Mouse (Mus musculus) adrenal gland, adult 18-20 months (tissue): ENCODE data around the gene Gm973. TPM values are rescaled to one million over a fixed set of nuclear protein-coding genes. Genes with fewer than 3 reads are reported as not detected.

ENCODE experiments used
- DNase-seq, 2 experiments: peaks; one replicate each; pipeline ENCODE4 v3.0.0; 2021 to 2022; ENCODE audit warnings: low spot score in 2 of 2
- long read RNA-seq, 2 experiments: library from polyadenylated mRNA; stranded (forward); transcript quantifications; one replicate each; pipeline ENCODE4 v2.0.0; 2021
- total RNA-seq, 2 experiments: library from RNA; stranded (reverse); gene quantifications; 1 replicate in 1 of 2; 2 replicates in 1 of 2; pipeline ENCODE4 v1.2.3; 2021

Gm973 gene
- total RNA-seq = 10 to 100 TPM in 1 of 2 experiments, 1 to 10 TPM in 1; 2.7 to 31.5 TPM
- long read RNA-seq, experiment 1 = 0 reads
- long read RNA-seq, experiment 2, partial matches to known transcripts = 14 of 46 reads
- long read RNA-seq, experiment 2, other reads (novel, unspliced or antisense) = 32 of 46 reads

GRCm38 (mm10) chr1:59516026-59516917, at the start of gene Gm973:
TSS of gene Gm973 (plus strand) at chr1:59516264.
- peak in 1 of 2 experiments; percentile 12 for DNase-seq

- DNase-seq = no peak
Measured at GRCm38 (mm10) chr1:59469170-59469569, 46.9 kb upstream of the Gm973 start.

GRCm38 (mm10) chr1:59470766-59471165, 45.3 kb upstream of the Gm973 start:
- no peak for DNase-seq

GRCm38 (mm10) chr1:59472368-59473180, 43.5 kb upstream of the Gm973 start:
- DNase-seq = no peak

DNA sequence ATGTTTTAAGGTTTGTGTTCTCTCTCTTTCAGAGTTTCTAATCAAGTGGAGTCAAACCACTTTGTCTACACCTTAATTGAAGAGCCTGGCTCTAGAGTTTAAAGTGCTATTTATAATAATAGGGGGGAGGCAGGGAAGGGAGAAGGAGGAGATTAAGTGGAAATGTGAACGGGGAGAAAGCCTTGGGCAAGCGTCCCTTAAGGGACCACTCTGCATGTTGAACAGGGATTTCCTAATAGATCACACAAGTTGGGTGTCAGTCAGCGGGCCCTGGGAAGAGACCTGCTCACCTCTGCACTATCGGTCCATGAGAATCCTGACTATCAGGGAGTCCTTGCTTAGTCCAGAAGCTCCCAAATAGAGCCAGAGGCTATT, 42.9 kb upstream of the Gm973 start:
- no peak for DNase-seq

GRCm38 (mm10) chr1:59475618-59476017, 40.4 kb upstream of the Gm973 start:
- no peak for DNase-seq

DNA sequence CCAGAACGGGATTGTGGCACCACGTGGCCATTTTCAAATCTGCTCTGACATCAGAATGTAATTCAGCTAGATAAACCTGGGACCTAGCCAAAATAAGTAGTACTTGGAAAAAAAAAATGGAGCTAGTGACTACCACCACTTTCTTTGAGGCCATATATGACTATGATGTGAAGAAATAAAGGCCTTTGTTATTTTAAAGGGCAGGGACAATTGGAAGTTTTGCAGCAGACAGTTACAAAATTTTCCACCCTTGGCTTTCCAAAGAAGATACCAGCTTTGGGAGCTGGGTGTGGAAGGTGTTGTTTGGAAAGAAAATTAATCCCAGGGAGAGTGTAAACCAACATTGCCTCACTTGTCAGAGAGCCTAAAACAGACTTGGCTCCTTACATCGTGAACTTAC, 37.2 kb upstream of the Gm973 start:
- DNase-seq = no peak

- no peak for DNase-seq
Measured at GRCm38 (mm10) chr1:59480821-59481455, 35.1 kb upstream of the Gm973 start.

GRCm38 (mm10) chr1:59481456-59482291, 34.4 kb upstream of the Gm973 start:
- DNase-seq = peak; percentile 86 to 94

DNA sequence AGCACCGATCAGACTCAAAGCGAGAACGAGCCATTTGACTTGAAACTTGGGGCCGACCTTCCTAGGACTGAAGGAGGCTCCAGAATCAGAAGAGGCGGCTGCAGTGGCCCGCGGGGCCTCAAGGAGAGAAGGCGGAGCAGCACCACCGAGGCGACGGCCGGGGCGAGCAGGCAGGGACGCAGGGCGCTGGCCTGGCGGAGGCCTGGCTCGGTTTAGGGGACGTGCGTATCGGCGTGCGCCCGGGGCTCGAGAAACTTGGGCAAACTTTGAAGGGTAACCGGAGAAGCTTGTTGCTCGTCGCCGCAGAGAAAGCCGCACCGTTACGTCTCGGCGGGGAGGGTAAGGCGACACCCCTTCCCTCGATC, 33.8 kb upstream of the Gm973 start, which contains the start of gene Fzd7:
TSS of gene Fzd7 (plus strand) at position 94 of the 365 bp plus-strand sequence.
- peak; percentile 59 to 65 for DNase-seq

DNA sequence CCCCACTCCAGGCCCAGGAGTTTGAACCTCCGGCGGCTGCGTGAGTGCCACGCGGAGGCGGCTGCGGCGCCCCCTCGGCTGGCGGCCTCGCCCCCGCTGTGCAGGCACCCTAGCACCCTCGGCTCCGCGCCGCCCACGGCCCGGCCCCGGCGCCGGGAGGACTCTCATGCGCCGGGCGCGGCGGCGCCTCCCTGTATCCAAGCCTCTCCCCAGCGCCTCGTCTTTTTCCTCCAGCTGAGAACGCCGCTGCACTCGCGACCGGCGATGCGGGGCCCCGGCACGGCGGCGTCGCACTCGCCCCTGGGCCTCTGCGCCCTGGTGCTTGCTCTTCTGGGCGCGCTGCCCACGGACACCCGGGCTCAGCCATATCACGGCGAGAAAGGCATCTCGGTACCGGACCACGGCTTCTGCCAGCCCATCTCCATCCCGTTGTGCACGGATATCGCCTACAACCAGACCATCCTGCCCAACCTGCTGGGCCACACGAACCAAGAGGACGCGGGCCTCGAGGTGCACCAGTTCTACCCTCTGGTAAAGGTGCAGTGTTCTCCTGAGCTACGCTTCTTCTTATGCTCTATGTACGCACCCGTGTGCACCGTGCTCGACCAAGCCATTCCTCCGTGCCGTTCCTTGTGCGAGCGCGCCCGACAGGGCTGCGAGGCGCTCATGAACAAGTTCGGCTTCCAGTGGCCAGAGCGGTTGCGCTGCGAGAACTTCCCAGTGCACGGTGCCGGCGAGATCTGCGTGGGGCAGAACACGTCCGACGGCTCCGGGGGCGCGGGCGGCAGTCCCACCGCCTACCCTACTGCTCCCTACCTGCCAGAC, 33.2 kb upstream of the Gm973 start:
- peak; percentile 45 to 56 for DNase-seq

DNA sequence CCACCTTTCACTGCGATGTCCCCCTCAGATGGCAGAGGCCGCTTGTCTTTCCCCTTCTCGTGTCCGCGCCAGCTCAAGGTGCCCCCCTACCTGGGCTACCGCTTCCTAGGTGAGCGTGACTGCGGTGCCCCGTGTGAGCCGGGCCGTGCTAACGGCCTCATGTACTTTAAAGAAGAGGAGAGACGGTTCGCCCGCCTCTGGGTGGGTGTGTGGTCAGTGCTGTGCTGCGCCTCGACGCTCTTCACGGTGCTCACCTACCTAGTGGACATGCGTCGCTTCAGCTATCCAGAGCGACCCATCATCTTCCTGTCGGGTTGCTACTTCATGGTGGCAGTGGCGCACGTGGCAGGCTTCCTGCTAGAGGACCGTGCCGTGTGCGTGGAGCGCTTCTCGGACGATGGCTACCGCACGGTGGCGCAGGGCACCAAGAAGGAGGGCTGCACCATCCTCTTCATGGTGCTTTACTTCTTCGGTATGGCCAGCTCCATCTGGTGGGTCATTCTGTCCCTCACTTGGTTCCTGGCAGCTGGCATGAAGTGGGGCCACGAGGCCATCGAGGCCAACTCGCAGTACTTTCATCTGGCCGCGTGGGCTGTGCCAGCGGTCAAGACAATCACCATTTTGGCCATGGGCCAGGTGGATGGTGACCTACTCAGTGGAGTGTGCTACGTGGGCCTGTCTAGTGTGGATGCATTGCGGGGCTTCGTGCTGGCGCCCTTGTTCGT, 32.4 kb upstream of the Gm973 start:
- DNase-seq = peak; percentile 62 to 66

- DNase-seq = peak in 1 of 2 experiments; percentile 19
Measured at GRCm38 (mm10) chr1:59484314-59484713, 31.8 kb upstream of the Gm973 start.

GRCm38 (mm10) chr1:59484791-59485785, 31.0 kb upstream of the Gm973 start:
- peak in 1 of 2 experiments; percentile 14 for DNase-seq

DNA sequence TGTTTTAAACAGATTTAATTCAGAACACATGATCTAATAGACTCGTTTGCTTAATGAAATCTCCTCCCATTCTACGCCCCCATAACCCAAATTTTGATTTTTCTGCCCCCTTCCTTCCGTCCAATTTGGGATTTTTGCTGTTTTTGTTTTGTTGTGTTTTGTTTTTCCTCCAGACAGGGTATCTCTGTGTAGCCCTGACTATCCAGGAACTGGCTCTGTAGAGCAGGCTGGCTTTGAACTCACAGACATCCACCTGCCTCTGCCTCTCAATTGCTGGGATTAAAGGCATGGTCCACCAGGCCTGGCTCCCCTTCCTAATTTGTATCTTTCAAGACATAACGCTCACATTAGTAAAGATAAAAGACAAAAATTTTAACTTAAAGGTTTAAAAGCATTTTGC, 30.3 kb upstream of the Gm973 start:
- no peak for DNase-seq

- DNase-seq = peak; percentile 37 to 44
Measured at GRCm38 (mm10) chr1:59487651-59488051, 28.4 kb upstream of the Gm973 start.

DNA sequence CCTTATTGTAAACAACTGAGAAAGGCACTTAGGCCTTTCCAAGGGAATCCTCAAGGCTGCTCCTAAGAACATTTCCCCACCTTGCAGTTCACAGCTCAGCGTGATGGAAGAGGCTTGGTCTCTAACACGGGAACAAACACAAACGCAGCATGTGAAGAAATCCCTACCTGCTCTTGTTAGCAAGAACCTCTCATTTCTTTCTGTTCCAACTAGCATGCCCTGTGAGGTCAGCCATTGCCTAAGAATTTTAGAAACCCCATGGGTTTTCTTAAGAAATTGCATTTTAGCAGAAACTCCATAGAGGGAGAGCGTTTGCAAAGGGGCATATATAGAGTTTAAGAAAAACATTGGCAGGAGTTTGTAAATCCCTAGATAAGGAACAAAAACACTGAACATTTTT, 27.6 kb upstream of the Gm973 start:
- DNase-seq = no peak
